Mouse (Mus musculus): ENCODE measurements around the gene Tasp1. TPM values are rescaled to one million over a fixed set of nuclear protein-coding genes. Genes with fewer than 3 reads are reported as not detected.

Tasp1 gene
- total RNA-seq, 2 experiments from 2014 or later = 7.9 to 8.6 TPM

GRCm38 (mm10) chr2:139784465-139784864, 282.1 kb downstream of the Tasp1 start:
- no peak for DNase-seq (ENCODE audit: low spot score in 2 of 2)

Other genes with a start within 250 kb of the Tasp1 start
- gene Gm17374, start 85.2 kb upstream of the Tasp1 start, total RNA-seq (2021) = not detected
- 10 to 100 TPM; 16.9 to 20.6 TPM for gene Esf1, start 103.8 kb upstream of the Tasp1 start, total RNA-seq (2021)
- gene Ndufaf5, start 103.8 kb upstream of the Tasp1 start, total RNA-seq (2021) = 10 to 100 TPM; 23.5 to 25.4 TPM

All from gastrocnemius, postnatal 4 days (tissue).